Comparison of ENCODE assay signal across 33 mouse cellular contexts in genomic region chr1:131560500-131560899, GRCm38 (mm10). TPM values are rescaled to one million over a fixed set of nuclear protein-coding genes. Genes with fewer than 3 reads are reported as not detected.
DNase-seq lines count a peak whose midpoint lies in the region; ATAC-seq lines count a peak whose summit lies in the region.
"Had no signal": no experiment of that assay in that cellular context is flagged by ENCODE, and none has a peak within 500 bp of the region (broad histone marks: within the 10 kb centered on the region; RNA-seq: fewer than 3 reads in every experiment).

No protein-coding gene starts in this region.

- H3K9me3 ChIP-seq in intestine, embryonic 15.5 days, result no peaks in the 10 kb centered on the region
- H3K9me3 ChIP-seq: embryonic facial prominence, embryonic 12.5 days; embryonic facial prominence, embryonic 15.5 days; heart, embryonic 10.5 days had no signal

- ATAC-seq in granulocyte monocyte progenitor cell, adult 5-6 weeks (replicated peaks; ENCODE audit: poor library complexity, severe bottlenecking), result peak; percentile 74
- ATAC-seq in megakaryocyte progenitor cell, adult 5-6 weeks (replicated peaks; ENCODE audit: poor library complexity), result 0 out of 2 replicates have a peak, but pooled peaks have one; percentile 31
- no peak for ATAC-seq in intestine, embryonic 15.5 days
- ATAC-seq: activated CD4-positive, CD25-positive, alpha-beta regulatory T cell, adult 4 months; CD4-positive, CD25-positive, alpha-beta regulatory T cell, adult 4 months; forebrain, embryonic 14.5 days; forebrain, postnatal 0 days; hindbrain, postnatal 0 days; inflammation-experienced regulatory T-cells, adult 6 months; intestine, postnatal 0 days had no signal

- no peak overlapping the region for H3K9ac ChIP-seq in intestine, embryonic 15.5 days
- H3K9ac ChIP-seq: embryonic facial prominence, embryonic 12.5 days; embryonic facial prominence, embryonic 15.5 days; forebrain, postnatal 0 days; hindbrain, embryonic 14.5 days had no signal

- H3K27me3 ChIP-seq in intestine, embryonic 15.5 days (replicated peaks), result no peaks in the 10 kb centered on the region
- H3K27me3 ChIP-seq: embryonic facial prominence, embryonic 12.5 days; embryonic facial prominence, embryonic 15.5 days had no signal

- H3K4me2 ChIP-seq in intestine, embryonic 15.5 days (replicated peaks), result no peak overlapping the region
- H3K4me2 ChIP-seq: embryonic facial prominence, embryonic 12.5 days; embryonic facial prominence, embryonic 15.5 days; hindbrain, embryonic 14.5 days had no signal

- intact Hi-C loops in heart, postnatal 14 days (cut with DNase I), result no loop called here

- DNase-seq in lung, postnatal 36 days, result peak; percentile 6
- no peak for DNase-seq in lung, postnatal 14 days
- no peak for DNase-seq in heart, postnatal 14 days
- DNase-seq: adrenal gland, adult 8-10 months; adrenal gland, postnatal 25 days; cerebellum, adult 18-20 months; cerebellum, adult 9-10 months; cerebellum, postnatal 14 days; forebrain, postnatal 0 days; gastrocnemius, adult 2 months; gastrocnemius, postnatal 14 days; heart, adult 2 months; heart, postnatal 36 days had no signal

- H3K4me3 ChIP-seq in intestine, embryonic 15.5 days (replicated peaks), result no peak overlapping the region
- H3K4me3 ChIP-seq: embryonic facial prominence, embryonic 12.5 days; embryonic facial prominence, embryonic 15.5 days; gastrocnemius, adult 2 months; heart, adult 2 months; heart, embryonic 10.5 days; hindbrain, embryonic 10.5 days had no signal

- H3K4me1 ChIP-seq in intestine, embryonic 15.5 days (replicated peaks), result no peaks in the 10 kb centered on the region
- H3K4me1 ChIP-seq: embryonic facial prominence, embryonic 12.5 days; embryonic facial prominence, embryonic 15.5 days; hindbrain, embryonic 10.5 days had no signal

- no peak overlapping the region for H3K27ac ChIP-seq in intestine, embryonic 15.5 days
- H3K27ac ChIP-seq: embryonic facial prominence, embryonic 12.5 days; embryonic facial prominence, embryonic 15.5 days; gastrocnemius, adult 2 months; heart, adult 2 months; heart, embryonic 10.5 days; hindbrain, embryonic 10.5 days; hindbrain, embryonic 14.5 days; hindbrain, postnatal 0 days had no signal

- no peaks in the 10 kb centered on the region for H3K36me3 ChIP-seq in intestine, embryonic 15.5 days
- H3K36me3 ChIP-seq: embryonic facial prominence, embryonic 12.5 days; embryonic facial prominence, embryonic 15.5 days; heart, embryonic 10.5 days; hindbrain, embryonic 10.5 days had no signal

RNA-seq across cellular contexts. Expression of gene Fam72a, which starts 32.8 kb away (rescaled TPM):
- 3.0 and 8.1 TPM in 2 replicates for total RNA-seq in granulocyte monocyte progenitor cell, adult 5-6 weeks (2014; fragmentation: Nextera tagmentation)
- total RNA-seq in granulocyte monocyte progenitor cell, adult 5-6 weeks (2017), result 5.0 and 5.7 TPM in 2 replicates
- 9.8 and 11.4 TPM in 2 replicates for total RNA-seq in megakaryocyte progenitor cell, adult 5-6 weeks (2015)
- 3.4 and 5.2 TPM in 2 replicates for total RNA-seq in megakaryocyte progenitor cell, adult 5-6 weeks (2017)
- total RNA-seq in heart, postnatal 14 days (2021), result under 1 TPM; 0.83 to 0.93 TPM
- polyA plus RNA-seq in intestine, embryonic 15.5 days (2015; fragmentation: Nextera tagmentation; extraction: Ambion mirVana), result 2.2 and 2.8 TPM in 2 replicates
- total RNA-seq: hindbrain, postnatal 0 days had no signal

RNA-seq across cellular contexts. Expression of gene Srgap2, which starts 33.3 kb away (rescaled TPM):
- 36.0 and 61.0 TPM in 2 replicates for total RNA-seq in granulocyte monocyte progenitor cell, adult 5-6 weeks (2014; fragmentation: Nextera tagmentation)
- 14.3 and 16.5 TPM in 2 replicates for total RNA-seq in granulocyte monocyte progenitor cell, adult 5-6 weeks (2017)
- 32.5 and 40.9 TPM in 2 replicates for total RNA-seq in megakaryocyte progenitor cell, adult 5-6 weeks (2015)
- total RNA-seq in megakaryocyte progenitor cell, adult 5-6 weeks (2017), result 12.0 and 14.8 TPM in 2 replicates
- total RNA-seq in heart, postnatal 14 days (2021), result 10 to 100 TPM; 25.0 to 29.4 TPM
- 7.9 and 8.3 TPM in 2 replicates for polyA plus RNA-seq in intestine, embryonic 15.5 days (2015; fragmentation: Nextera tagmentation; extraction: Ambion mirVana)

RNA-seq across cellular contexts. Expression of gene Avpr1b, which starts 38.5 kb away (rescaled TPM):
- not detected in 2 replicates for total RNA-seq in granulocyte monocyte progenitor cell, adult 5-6 weeks (2014; fragmentation: Nextera tagmentation)
- total RNA-seq in granulocyte monocyte progenitor cell, adult 5-6 weeks (2017), result not detected in 2 replicates
- total RNA-seq in megakaryocyte progenitor cell, adult 5-6 weeks (2015), result not detected in 2 replicates
- not detected in 2 replicates for total RNA-seq in megakaryocyte progenitor cell, adult 5-6 weeks (2017)
- total RNA-seq in heart, postnatal 14 days (2021), result not detected
- not detected in 2 replicates for polyA plus RNA-seq in intestine, embryonic 15.5 days (2015; fragmentation: Nextera tagmentation; extraction: Ambion mirVana)
- total RNA-seq: adrenal gland, adult 8-10 months; adrenal gland, postnatal 25 days; ES-E14; forebrain, postnatal 0 days; gastrocnemius, adult 2 months; gastrocnemius, postnatal 14 days; gastrocnemius, postnatal 4 days; heart, adult 2 months; heart, postnatal 36 days; hindbrain, postnatal 0 days had no signal
- polyA plus RNA-seq: C2C12; CD4-positive, CD25-positive, alpha-beta regulatory T cell, adult 4 months; embryonic facial prominence, embryonic 12.5 days; embryonic facial prominence, embryonic 15.5 days; forebrain, embryonic 14.5 days; forebrain, postnatal 0 days; frontal cortex, adult 2 months; heart, adult 2 months; heart, embryonic 10.5 days; heart, embryonic 14.5 days; heart, postnatal 0 days; hindbrain, embryonic 10.5 days; hindbrain, embryonic 14.5 days; hindbrain, postnatal 0 days; inflammation-experienced regulatory T-cells, adult 6 months; intestine, postnatal 0 days had no signal
